Mouse (Mus musculus) testis, adult 2 months (tissue): ENCODE data around the gene Id3.

ENCODE experiments used
- CTCF ChIP-seq: fragments of 200-500 bp; IDR thresholded peaks from 2 replicates; pipeline ENCODE4 v1.5.1; 2012; ENCODE audit warnings: low read depth, mild to moderate bottlenecking, inconsistent platforms, low read length, moderate library complexity; ENCODE audit not compliant: control insufficient read depth, insufficient read depth, insufficient replicate concordance
- POLR2A ChIP-seq: fragments of 200-500 bp; IDR thresholded peaks from 2 replicates; pipeline ENCODE4 v1.6.1; 2012; ENCODE audit warnings: low read depth, mild to moderate bottlenecking, inconsistent platforms, low read length, moderate library complexity; ENCODE audit not compliant: control insufficient read depth

DNA sequence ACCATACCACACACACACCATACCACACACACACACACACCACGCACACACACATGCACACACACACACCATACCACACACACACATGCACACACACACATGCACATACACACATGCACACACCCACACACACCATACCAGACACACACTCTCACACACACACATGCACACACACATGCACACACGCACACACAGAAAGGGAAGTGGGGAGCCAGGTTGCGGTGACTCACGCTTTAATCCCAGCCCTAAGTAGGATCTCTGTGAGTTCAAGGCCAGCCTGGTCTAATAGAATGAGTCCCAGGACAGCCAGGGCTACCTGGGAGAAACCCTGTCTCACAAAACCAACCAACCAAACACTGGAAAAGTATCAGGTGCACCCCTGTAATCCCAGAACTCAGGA lies 18.7 kb upstream of the Id3 start:
- no peak for TF ChIP-seq CTCF
- no peak for TF ChIP-seq POLR2A
